Mouse (Mus musculus) myocyte (in vitro differentiated cells): Measurements from ENCODE around the gene Sash1.

Experiments used
- E2F4 ChIP-seq: IDR thresholded peaks from one replicate; pipeline ENCODE4 v1.6.1; 2011; ENCODE audit warnings: mild to moderate bottlenecking, control low read depth, moderate library complexity; ENCODE audit not compliant: insufficient read depth
- MYOD1 ChIP-seq, 3 experiments: IDR thresholded peaks; one replicate each; pipeline ENCODE4 v1.6.1; 2011; ENCODE audit warnings: control low read depth in 2 of 3, low read depth in 2 of 3, mild to moderate bottlenecking in 2 of 3, moderate library complexity in 1 of 3; ENCODE audit not compliant: insufficient read length in 2 of 3, control insufficient read depth in 1 of 3
- MYOG ChIP-seq, 3 experiments: IDR thresholded peaks; one replicate each; pipeline ENCODE4 v1.6.1; 2011; ENCODE audit warnings: control low read depth in 2 of 3, low read depth in 2 of 3, mild to moderate bottlenecking in 2 of 3; ENCODE audit not compliant: insufficient read length in 2 of 3, control insufficient read depth in 1 of 3, insufficient read depth in 1 of 3
- POLR2A ChIP-seq: IDR thresholded peaks from one replicate; pipeline ENCODE4 v1.6.1; 2011; ENCODE audit warnings: low read depth, mild to moderate bottlenecking, control low read depth, moderate library complexity; ENCODE audit not compliant: insufficient read length
- POLR2AphosphoS2 ChIP-seq: IDR thresholded peaks from one replicate; pipeline ENCODE4 v1.6.1; 2011; ENCODE audit warnings: low read depth, control low read depth; ENCODE audit not compliant: insufficient read length
- REST ChIP-seq: IDR thresholded peaks from one replicate; pipeline ENCODE4 v1.6.1; 2011; ENCODE audit warnings: mild to moderate bottlenecking, control low read depth, moderate library complexity; ENCODE audit not compliant: insufficient read depth, insufficient read length
- TCF12 ChIP-seq: IDR thresholded peaks from one replicate; pipeline ENCODE4 v1.6.1; 2011; ENCODE audit warnings: mild to moderate bottlenecking, control low read depth; ENCODE audit not compliant: poor library complexity, insufficient read depth, severe bottlenecking
- TCF3 ChIP-seq: IDR thresholded peaks from one replicate; pipeline ENCODE4 v1.6.1; 2011; ENCODE audit warnings: low read depth, control low read depth; ENCODE audit not compliant: insufficient read length

DNA sequence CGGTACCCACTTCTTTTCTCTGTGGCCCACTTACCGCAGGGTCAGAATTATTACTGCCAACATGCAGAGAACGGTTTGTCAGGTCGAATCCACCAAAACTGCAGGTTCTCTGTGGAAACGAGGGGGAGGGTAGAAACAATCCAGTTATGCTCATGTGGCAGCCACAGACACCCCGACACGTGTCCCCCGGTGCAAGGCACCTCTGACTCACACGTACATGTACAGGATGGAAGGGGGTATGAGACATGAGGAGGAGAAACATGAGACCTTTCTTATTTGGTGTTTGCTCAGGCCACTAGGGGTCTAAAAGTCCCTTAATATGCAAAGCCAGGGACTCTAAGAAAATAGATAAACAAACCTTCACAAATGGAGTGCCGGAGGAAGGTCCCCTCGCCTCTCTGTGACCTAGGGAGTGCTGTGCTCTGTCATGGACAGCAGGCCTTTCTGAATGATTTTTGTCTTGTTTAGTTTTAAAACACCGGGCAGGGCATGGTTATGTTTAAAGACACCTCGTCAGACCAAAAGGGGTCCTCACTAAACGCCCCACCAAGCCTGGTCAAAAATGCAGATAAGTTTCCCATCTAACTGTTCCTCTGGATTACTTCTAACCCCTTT is 139.7 kb downstream of the Sash1 start:
- TF ChIP-seq E2F4 (no peak), POLR2A (no peak), POLR2AphosphoS2 (no peak), TCF12 (no peak), REST (no peak), MYOG (IDR thresholded peaks at IDR 0.05; ENCODE audit: control insufficient read depth in 1 of 3, insufficient read depth in 1 of 3, insufficient read length in 2 of 3, low read depth in 2 of 3) (no peak), MYOD1 (IDR thresholded peaks at IDR 0.05; ENCODE audit: control insufficient read depth in 1 of 3, insufficient read length in 2 of 3, low read depth in 2 of 3) (no peak), TCF3 (no peak)
